Mouse (Mus musculus): ENCODE results near the gene Sfn.
"Not testable (repeated sequence)": the region's sequence is repeated elsewhere in the genome, so short reads cannot be mapped to it uniquely, and the experiment has no call there.

Sfn gene

DNA sequence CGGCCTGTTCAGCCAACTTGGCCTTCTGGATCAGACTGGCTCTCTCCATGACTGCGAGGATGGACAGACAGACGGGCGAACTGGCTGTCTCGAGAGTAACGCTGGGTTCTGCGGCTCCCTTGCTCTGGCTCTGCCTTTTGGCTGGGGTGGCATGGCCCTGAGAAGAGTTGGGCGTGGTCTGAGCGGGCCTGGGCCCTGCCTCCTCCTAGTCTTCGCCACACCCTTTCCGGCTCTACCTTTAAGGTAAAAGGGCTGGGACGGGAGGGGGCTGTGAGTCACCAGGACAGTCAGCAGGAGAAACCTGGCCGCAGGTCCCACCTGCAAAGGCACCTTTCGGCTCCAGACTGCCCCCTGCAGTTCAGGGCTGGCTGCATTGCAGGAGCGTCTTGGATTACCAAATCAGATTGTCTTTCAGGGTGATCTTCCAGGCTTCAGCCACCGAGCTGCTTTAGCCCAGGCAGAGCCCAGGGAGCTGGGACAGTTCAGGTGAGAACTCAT is at the start of gene Sfn:
Sfn (minus strand) TSS at position 448 of the 498 bp plus-strand sequence.
- DNase-seq (ENCODE audit: low spot score) = peak; percentile 77

DNA sequence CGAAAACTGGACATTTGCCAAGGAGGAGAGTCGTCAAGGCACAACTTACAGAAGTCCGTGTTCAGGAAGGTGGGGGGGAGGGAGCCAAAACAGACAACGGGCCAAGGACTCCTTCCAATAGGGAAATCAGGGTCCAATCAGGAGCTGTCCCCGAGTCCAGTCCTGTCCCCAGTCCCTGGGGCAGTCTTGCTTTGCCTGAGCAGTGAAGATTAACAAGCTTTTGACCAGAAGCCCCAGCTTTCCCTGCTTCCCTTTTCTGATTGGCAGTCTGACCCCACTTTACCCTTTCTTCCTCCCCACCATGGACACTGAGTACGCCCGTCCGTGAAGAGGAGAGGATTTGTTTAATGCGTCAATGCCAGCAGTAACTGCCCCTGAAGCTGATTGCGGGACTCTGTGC is 49.5 kb upstream of the Sfn start:
- no peak for DNase-seq (ENCODE audit: low spot score)

DNA sequence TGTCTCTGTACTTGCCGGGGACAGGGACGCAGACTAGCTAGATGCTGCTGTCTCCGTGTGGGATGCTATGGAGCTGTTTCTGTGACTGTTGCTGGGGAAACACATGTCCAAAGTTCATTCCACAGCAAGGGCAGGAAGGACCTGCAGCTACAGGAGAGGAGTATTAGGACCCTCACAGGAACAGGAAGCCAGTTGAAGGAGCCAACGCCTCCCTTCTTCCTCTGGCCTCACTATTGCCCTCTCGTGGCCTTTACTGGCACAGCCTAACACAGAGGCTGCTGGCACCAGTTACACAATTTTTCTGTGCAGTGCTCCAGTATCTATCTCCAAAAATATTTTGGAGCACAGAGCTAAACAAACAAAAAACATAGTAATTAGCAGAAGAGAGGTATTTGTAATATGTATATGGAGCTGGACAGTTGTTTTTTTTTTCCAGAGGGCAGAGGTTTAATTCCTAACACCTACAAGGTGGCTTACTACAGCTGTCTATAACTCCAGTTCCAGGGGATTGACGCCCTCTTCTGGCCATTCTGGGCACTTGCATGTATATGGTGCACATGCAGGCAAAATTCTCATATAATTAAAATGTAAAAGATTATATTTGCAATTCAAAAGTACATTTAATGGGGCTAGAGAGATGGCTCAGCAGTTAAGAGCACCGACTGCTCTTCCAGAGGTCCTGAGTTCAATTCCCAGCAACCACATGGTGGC is 48.2 kb upstream of the Sfn start, which contains the start of gene Zdhhc18:
Zdhhc18 (minus strand) TSS at position 166 of the 711 bp plus-strand sequence.
- DNase-seq (ENCODE audit: low spot score) = no peak

DNA sequence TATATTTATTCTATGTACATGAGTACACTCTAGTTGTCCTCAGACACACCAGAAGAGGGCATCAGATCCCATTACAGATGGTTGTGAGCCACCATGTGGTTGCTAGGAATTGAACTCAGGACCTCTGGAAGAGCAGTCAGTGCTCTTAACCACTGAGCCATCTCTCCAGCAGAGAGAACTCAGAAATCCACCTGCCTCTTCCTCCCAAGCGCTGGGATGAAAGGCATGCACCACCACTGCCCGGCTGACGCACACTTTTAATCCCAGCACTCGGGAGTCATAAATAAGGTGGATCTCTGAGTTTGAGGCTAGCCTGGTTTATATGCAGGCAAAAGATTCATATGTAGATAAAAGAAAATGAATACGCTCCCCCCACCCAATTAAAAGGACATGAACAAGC is 47.5 kb upstream of the Sfn start:
- not testable (repeated sequence) for DNase-seq (ENCODE audit: low spot score)

DNA sequence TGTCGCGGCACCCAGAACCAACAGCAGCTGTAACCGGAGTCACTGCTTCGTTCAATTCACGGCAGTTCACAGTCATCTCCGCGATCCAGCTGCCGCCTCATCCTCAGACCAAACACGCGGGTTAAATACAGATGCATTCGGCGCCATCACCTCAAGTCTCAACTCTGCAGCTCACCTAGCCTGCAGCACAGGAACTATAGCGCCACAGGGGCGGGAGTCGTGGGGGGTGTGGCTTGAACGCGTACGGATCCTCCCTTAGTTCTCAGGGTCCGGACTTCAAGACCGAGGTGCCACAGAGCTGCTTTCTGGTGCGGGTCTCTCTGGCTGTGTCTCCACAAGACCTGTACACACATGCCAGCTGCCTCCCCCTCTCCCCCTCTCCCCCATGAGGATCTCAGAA is 43.7 kb upstream of the Sfn start:
- DNase-seq (ENCODE audit: low spot score) = no peak

DNA sequence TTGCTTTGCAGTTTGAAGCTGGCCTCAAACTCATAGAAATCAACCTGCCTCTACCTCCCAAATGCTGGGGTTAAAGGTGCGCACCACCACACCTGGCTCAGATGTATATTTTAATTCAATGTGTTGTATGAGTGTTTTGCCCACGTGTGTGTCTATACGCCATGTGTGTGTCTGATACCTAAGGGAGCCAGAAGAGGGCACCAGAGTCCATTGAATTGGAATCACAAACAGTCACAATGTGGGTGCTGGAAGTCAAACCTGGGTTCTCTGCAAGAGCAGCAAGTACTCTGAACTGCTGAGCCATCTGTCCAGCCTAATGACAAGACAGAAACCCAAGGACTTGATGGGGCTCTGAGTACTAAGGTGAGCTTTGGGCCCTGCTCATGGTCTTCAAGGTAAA is 43.2 kb upstream of the Sfn start:
- no peak for DNase-seq (ENCODE audit: low spot score)

DNA sequence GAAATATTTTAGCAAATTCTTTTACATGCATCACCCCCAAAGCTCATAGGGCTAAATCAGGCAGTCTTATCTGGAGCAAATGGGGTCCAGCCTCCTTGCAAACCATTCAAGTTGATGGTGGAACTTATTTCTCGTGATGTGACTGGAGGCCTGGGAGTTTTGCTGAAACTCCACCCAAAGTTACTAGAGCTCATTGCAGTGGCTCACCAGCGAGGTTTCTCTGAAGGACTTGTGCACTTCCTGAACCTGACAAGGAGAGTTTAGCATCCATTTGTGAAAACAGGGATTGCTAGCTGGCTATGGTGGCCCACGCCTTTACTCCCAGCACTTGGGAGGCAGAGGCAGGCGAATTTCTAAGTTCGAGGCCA is 32.1 kb upstream of the Sfn start:
- DNase-seq (ENCODE audit: low spot score) = no peak

DNA sequence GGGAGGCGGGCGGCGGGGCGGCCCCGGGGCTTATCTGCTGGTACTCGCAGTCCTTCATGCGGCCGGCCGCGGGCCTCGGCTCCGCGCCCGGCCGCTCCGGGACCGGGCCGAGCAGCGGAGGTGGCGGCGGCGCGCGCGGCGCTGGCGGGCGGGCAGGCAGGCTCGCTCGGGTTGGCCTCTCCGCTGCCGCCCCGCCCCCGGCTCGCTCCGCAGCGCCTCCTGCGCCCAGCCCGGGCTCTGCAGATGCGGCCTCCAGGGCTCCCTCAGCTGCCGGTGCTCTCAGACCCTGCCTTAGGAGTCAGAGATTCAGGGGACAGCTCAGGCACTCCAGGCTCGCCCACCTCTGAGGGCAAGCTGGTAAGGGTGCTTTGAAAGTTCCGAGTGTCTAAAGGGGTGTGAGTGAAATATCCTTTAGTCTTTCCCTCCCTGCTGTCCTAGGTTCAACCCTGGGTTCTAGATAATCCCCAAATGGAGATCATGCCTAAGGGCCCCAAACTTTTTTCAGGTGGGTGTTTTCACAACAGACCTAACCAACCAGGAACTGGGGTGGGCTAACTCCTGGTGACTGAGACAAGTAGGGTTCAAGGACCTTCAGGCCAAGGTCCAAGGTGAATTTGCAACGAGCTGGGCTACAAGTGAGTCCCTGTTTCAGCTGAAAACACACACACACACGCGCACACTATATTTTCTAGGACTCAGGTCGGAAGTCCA is 31.5 kb upstream of the Sfn start:
- DNase-seq (ENCODE audit: low spot score) = peak; percentile 84

DNA sequence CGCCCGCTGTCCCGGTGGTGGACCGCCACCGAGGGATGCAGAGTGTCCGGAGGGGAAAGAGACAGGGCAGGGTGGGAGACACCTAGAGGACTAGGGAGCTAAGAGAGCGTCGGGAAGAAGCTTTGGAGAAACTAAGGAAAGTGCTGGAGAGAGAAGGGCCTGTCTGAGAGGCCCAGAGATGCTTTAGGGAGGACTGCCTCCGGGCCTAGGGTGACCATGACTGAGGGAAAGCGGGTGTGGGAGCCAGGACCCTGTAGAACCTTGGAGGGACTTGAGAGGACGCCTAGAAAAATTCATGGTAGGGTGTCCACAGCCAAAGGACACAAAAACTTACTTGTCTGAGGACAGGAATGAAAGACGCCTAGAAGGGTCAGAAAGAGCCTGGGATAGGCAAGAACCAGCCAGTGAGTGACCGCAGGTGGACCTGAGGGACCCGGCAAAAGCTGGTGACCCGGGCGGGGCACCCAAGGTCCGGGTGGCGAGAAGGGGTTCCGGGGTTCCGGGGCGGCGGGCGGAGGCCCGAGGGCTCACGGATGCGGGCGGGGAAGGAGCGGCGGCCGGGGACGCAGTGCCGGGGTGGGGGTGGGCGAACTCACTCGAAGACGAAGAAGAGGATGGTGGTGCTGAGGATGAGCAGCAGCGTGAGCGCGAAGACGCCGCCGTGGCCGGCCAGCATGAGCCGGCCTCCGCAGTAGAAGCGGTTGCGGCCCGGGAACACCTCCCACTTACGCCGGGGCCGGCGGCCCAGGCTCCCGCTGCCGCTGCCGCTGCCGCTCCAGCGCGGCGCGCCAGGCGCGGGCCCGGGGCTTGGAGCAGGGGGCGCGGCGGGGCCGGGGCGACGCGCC is 30.7 kb upstream of the Sfn start:
- DNase-seq (ENCODE audit: low spot score) = no peak

DNA sequence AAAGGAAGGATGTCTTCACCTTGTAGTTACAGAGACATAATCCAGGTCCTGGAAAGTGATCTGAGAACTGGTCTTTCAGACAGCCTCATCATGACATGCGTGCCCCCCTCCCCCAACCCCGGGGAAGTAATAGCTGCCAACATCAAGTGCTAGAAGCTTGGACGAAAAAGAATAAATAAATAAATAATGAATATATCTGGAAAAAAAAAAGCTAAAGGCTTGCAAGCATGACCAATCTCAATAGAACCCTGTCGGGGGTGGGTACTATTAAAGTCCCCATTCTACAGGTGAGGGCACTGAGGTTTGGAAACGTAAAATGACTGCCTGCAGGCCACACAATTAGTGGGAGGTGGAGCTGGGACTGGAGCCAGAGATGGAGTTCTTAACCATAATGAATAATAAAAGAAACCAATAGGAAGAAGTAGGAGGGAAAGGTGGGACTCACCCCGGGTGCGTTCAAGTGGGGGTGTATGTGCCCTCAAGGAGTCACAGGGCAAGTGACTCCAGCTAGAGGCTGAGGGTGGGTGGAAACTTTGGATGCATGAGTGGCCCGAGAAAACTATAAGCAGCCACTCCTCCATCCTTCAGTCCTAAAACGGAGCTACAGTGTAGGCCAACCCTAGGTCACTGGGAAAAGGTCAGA is 29.9 kb upstream of the Sfn start:
- no peak for DNase-seq (ENCODE audit: low spot score)

DNA sequence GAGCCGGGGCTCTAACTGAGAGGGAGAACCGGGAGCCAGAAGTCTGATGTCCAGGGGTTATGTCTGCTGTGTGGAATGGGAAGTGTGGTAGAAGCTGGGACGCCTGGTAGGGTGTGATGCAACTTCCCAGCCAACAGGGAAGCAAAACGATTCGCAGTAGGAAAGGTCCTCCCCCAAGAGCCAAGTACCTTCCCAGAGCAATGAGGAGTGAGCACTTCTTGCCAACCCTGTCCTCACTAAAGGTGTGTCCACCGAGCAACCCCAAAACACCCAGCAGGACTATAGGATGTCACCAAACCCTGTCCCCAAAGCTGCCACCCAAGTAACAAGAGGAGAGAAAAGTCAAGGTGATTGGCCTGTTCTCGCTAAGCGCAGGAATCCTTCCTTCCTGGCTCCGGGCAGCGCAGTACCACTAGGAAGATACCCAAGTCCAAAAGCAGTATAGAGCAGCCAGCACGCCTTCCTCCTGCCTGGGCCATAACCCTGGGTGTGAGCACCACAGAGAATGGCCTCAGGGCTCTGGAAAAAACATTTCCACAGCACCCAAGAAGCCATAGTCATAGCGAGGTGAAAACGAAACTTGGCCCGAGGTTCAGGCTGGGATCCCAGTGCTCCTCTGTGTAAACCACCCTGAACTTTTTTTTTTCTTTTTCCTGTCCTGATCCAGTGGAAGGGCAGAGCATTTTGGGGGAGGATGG is 29.3 kb upstream of the Sfn start:
- no peak for DNase-seq (ENCODE audit: low spot score)

DNA sequence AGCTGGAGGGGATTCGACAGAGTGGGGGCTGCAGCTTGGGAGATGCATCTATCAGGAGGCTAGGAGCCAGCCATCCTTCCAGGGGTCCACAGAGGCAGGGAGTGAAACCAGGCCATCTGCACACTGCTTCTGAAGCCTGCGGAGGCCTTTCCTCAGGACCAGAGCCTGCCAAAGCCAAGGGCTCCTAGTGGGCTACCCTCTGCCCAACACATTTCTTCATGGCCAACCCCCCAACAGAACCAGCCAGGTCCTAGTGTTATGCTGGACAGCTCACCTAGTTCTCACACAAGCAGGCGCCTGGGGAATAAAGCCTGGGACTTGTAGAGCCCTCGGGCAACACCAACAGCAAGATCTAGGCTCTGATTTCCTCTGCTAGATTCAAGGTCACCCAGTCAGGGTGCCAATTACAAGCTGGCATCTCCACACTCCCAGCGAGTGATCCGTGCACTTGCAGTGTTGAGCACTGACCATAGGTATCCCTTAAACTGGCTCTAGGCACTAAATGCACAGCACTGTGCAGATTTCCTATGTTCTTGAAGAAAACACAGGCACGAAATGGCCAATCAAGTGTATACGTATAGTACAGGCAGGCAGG is 28.5 kb upstream of the Sfn start:
- no peak for DNase-seq (ENCODE audit: low spot score)

DNA sequence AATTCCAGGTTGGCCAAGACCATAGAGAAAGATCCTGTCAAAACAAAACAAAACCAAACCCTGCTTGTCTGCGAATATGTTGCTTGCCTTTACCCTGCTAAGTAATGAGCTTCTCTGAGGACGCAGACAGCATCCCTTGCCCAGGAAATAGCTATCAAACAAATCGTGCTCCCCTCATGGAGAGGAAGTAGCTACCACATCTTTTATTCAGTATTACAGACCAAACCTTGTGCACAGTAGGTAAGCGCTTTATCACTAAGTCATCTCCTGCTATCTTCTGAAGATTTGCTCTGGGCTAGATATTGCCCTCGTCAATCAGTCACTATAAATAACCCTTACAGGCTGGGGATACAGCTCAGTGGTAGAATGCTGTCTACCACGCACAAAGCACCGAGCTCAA is 27.2 kb upstream of the Sfn start:
- DNase-seq (ENCODE audit: low spot score) = no peak

DNA sequence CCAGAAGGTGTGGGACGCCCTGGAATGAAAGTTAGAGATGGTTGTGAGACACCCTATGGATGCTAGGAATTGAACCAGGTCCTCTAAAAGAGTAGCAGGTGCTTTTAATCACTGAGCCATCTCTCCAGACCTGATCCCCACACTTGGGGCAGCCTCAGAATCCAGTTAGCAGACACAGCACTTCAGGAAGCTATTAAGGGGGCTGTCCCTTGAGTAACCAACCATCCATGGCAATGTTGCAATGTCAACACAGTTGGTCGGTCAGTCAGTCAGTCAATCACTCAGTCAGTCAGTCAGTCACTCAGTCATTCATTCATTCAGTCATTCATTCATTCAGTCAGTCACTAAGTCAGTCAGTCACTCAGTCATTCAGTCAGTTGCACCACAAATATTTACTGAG is 26.5 kb upstream of the Sfn start:
- no peak for DNase-seq (ENCODE audit: low spot score)

DNA sequence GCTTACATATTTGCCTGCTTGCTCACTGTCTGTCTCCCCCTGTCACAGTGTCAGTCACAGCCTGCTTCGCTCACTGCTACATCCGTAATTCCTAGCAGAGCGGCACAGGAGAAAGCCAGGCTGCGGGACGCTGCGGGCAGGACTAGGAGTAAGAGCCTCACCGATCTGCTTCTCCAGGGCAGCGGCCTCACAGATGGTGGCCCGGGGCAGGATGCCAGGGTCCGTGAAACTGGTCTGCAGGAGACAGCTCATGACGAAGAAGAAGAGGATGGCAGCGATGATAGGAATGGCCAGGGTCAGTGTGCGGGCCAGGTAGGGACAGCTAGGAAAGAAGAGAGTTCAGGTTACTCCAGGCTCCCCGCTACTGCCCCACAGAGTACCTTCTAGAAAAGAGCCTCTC is 25.1 kb upstream of the Sfn start:
- DNase-seq (ENCODE audit: low spot score) = no peak

DNA sequence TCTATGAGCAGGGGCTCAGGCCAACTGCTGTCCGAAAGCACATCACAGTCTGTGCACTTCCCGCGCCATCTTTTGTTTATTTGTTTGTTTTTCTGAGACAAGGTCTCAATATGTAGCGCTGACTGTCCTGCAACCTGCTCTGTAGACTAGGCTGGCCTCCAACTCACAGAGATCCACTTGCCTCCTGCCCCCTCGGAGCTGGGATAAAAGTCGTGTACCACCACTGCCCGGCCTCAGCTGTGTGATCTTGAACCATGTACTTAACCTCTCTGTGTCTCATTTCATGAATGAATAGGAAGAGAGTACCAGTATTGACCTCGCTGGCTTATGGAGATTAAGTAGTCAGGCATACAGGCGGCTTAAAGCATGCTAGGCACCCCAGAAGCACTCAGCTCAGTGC is 24.7 kb upstream of the Sfn start:
- DNase-seq (ENCODE audit: low spot score) = no peak

DNA sequence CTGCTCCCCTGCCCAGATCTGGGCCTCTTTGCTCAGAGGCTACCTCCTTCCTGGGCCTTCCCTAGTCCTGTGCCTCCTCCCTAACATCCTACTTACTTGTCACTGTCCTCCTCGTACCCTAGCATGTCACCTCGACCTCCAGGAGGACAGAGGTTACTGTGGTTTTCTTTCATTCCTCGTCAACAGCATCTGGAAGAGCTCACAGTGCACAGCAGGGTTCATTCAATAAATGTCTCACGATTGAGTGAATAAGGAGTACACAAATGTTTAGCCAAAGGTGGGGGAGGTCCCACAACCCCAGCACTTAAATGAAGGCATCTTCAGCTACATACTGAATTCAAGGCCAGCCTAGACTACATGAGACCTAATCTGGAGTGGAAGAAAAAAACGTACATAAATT is 24.3 kb upstream of the Sfn start:
- DNase-seq (ENCODE audit: low spot score) = no peak

DNA sequence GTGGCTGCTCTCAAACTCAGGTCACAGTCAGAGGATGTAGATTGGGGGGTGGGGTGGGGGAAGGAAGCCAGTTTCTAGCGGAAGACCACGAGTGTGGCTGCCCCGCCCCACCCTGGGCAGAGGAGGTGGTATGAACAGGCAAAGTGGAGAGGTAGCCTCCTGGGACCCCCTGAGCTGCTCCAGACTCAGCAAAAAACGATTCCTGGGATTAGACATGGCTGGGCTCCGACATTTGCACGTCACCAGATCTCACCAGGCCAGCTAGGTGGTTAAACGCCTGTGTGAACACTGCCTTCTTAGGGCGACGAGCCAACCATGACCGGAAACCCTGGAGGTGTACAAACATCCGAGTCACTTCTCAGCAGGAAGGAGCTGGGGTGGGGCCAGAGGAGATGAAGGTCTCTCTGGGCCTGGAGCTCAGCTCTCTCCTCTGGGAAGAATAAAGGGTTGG is 23.7 kb upstream of the Sfn start:
- DNase-seq (ENCODE audit: low spot score) = no peak

DNA sequence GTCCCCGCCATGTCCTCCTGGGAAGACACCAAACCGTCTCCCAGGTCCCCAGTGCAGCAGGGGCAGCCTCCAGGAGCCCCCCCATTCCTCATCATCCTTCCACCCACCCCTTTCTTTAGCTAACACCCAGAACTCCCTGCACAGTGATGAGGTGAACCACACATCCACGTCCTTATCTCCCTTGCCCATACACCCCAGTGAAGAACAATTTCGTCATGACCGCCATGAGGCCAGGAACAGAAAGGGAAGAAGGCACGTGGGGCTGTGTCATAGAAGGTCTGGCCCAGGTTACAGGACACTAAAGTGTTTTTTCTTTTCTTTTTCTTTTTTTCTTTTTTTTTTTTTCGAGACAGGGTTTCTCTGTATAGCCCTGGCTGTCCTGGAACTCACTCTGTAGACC is 22.9 kb upstream of the Sfn start:
- DNase-seq (ENCODE audit: low spot score) = no peak

DNA sequence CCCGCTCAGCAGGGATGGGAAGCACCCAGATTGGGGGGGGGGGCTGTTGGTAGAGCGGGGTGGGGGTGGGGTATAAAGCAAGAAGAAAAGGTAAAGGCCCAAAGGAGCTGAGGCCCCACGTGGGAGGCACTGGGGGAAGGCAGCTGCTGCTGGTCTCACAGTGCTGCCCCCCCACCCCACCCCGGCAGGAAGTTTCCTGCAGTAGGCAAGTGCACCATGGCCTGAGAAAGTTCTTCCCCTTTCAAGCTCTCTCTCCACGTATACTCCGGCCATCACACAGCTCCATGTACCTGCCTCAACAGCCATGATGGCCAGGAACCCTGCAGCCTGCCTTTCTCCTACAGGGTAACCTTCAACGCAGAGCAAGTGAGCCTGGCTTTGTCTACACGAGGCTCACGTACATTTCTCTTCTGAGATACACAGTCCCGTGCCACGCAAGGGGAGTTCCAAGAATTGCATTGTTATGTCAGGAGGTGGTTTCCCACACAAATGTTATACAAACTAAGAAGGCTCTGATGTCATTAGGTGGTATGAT is 20.3 kb upstream of the Sfn start:
- DNase-seq (ENCODE audit: low spot score) = no peak

DNA sequence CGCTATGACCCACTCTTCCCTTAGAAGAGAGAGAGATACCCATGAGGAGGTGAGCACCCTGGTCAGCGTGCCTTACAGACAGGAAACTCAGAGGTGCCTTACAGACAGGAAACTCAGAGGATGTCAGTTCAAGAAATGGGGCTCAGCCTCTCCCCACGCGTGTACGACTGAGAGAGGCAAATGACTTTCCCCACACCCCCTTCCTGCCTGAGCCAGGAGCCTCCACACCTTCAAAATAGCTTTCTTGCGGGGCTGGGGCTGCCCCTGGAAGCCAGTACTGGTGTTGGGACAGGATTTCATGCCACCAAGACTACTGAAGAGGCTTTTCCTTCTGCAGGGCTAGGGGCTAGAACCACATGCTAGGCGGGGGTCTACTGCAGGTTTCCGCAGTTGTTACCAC is 18.7 kb upstream of the Sfn start:
- DNase-seq (ENCODE audit: low spot score) = no peak
